Mouse (Mus musculus) frontal cortex, postnatal 36 days (tissue): Measurements from ENCODE around the gene Cx3cr1.
A peak's percentile ranks its signal among the peaks of the same experiment; 100 is the strongest.

Source experiments
- DNase-seq, 2 experiments: peaks; one replicate each; pipeline ENCODE4 v3.0.0; 2022; ENCODE audit warnings: low spot score in 2 of 2

Cx3cr1 gene

DNA sequence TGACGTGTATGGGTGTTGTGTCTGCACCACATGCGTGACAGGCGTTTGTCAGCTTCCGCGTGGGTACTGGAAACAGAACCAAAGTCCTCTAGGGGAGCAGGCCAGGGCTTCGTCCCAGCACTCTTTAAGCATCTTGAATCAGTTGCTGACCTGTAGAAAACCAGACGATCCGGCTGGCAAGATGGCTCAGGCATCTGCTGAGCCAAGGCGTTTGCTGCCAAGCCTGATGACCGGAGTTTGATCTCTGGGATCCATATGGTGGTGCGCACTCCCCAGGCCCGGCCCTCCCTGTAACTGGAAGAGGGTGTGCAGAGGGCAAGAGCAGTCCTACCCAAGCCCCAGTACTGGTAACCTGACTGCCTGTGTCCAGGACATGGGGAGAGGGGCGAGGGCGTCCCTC is 127.8 kb downstream of the Cx3cr1 start:
- DNase-seq, result no peak

DNA sequence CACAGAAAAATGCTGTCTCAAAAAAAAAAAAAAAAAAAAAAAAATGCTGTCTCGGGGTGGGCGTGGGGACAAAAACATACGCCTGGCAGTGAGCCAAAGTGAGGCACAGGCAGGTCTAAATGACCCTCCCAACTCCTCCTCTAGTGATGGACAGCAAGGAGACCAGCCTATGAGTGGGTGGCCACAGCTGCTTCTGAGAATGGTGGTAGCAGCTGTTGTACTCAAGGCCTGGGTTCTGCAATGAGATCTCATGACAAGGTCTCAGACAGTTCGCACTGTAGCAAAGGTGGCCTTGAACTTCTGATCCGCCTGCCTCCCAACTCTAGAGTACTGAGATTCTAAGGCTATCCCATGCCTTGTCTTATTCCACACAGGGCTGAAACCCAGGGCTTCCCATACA is 128.3 kb downstream of the Cx3cr1 start:
- no peak for DNase-seq

DNA sequence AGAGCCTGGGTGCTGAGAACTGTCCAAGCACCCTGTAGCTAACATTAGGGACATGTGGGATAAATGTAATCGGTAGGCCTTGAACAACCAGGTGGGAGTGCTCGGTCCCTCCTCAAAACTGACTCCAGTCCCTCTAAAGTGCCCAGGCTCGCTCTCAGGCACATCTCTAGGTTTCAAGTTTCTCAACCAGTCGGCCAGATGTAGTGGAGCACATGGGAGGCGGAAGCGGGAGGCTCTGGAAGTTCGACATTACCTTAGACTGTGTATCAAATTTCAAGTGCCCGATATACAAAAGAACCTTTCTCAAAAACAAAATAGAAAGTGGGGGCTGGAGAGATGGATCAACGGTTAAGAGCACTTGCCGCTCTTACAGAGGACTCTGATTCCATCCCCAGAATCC is 130.0 kb downstream of the Cx3cr1 start:
- no peak for DNase-seq

DNA sequence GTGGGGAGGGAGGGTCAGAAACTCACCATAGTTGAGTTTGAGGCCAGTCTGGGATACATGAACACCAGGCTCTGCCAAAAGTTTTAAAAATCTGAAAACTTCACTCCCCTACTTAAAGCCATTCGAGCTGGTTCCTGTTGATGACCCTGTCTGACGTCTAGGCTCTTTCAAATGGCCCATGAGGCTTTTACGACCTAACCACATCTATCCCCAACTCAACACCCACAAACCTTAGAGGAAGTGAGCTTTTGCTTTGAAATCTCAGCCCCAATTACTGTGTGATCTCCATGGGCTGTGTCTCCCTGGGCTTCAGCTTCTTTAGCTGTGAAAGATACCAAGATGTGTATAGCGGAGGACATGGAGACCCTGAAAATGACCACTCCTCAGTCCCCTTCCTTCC is 131.2 kb downstream of the Cx3cr1 start:
- DNase-seq, result no peak

DNA sequence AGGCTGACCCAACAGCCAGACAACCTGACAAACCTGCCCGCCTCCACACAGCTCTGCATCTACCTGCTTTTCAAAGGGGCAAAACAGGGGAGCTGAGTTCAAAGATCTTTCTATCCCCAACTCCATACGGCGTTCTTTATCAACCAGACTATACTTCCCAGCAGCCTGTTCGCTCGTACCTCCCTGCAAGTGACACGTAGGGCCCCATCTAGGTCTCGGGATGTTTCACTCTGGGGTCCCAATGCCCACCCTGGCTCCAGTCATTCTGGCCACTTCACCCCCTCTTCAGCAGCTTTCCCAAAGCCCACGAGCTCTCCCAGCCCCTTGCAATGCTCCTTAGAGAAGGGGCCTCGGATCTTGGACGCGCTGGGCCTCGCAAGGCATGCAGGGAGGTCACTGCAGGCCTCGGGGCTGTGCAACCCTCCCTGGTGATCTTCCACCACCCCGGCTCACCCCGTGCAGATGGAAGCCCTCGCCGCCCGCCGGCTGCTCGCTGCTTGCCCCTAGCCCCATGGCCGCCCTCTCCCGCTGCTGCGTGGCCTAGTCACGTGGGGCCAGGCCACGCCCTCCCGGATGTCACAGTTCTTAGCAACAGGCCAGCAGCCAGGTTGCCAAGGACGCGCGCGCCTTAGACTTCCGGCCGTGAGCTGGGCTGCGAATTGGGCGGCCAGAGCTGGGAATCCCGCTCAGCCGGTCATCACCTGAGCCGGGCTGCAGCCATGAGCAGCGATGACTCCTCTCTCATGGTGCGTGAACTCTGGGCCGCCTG is 132.5 kb downstream of the Cx3cr1 start, which contains the start of the genes Gorasp1 and Ttc21a:
Gorasp1 (minus strand) TSS at position 561 of the 769 bp plus-strand sequence.
Ttc21a (plus strand) TSS at position 602 of the 769 bp plus-strand sequence.
- peak; percentile 87 to 93 for DNase-seq

DNA sequence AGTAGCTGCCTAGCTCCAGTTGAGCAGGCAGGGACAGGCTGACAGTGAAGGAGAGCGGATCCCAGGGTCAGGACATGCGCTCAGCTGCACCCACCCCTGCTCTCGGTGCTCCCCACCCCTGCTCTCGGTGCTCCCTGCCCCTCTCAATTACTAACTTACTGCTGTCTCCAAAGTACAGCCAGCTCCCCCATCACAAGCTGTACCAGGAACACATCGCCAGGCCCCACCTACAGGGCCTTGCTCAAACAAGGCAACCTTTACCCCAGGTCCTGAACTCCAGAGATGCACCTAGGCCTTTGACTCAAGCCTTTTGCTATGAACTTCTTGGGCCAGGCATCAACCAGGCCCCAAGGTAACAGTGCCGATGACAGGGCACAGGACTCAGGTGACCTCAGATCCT is 136.0 kb downstream of the Cx3cr1 start:
- no peak for DNase-seq

GRCm38 (mm10) chr9:119932358-119932757 is 137.3 kb downstream of the Cx3cr1 start:
- no peak for DNase-seq

- DNase-seq, result no peak
Measured at GRCm38 (mm10) chr9:119926497-119926896, 143.2 kb downstream of the Cx3cr1 start.

GRCm38 (mm10) chr9:119925729-119926128 is 143.9 kb downstream of the Cx3cr1 start:
- DNase-seq, result no peak

DNA sequence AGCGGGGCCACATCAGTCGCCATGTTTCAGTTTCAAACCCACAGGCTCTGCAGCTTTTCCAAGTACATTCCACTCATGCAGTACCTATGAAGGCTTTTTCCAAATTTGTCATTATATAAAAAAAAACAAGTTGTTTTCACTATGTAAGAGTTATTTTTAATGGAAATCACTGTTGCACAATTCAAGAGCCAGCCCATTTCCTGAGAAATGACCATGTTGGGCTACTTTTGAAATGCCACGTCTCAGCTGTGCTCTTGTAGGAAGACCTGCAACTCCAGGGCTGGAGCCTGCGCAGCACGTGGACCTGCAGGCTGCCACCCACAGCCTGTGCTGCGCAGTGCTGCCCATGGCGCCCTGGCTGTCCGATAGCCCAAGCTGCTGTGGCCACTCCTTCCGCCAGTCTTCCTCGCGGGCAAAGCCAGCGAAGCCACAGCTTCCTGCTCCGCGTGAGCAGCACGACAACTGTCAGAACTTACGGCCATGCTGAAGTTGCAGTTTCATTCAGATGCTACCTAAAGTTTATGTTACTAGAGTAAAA is 144.5 kb downstream of the Cx3cr1 start:
- no peak for DNase-seq

- DNase-seq, result no peak
Measured at GRCm38 (mm10) chr9:119923462-119923861, 146.2 kb downstream of the Cx3cr1 start.

- DNase-seq, result no peak
Measured at GRCm38 (mm10) chr9:119919858-119920257, 149.8 kb downstream of the Cx3cr1 start.

GRCm38 (mm10) chr9:119913087-119913838 is 156.4 kb downstream of the Cx3cr1 start:
- DNase-seq, result no peak

DNA sequence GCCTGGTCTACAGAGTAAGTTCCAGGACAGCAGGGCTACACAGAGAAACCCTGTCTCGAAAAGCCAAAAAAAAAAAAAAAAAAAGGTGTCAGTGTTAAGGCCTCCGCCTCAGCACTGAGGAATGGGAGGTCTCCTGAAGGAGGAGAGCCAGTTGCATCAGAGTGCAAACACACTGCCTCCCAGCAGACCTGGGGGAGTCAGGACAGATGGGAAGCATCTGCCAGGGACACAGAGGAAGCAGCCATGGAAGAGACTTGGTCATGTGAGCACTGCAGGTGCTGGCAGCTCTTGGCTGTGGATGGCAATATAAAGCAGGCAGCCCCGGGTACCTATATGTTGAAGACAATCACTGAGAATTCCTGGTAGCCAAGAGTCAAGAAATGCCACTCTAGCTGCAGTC is 159.7 kb downstream of the Cx3cr1 start:
- peak in 1 of 2 experiments; percentile 35 for DNase-seq

DNA sequence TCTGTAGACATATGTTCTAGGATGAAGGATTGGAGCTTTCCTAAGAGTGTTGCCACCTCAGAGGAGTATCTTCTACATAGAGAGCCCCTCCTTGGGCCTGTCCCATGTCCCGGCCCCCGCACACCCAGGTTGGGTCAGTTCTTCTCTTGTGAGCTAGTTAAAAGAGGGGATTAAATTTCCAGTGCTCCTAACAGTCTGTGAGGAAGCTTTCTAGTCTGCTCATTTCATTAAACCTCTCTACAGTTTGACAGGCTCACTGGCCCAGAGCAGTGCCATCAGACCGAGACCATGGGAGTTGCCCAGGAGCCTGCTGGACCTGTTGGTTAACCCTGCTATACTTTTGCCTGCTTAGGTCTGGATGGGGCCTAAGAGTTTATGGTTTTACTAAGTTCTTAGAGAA is 161.0 kb downstream of the Cx3cr1 start:
- no peak for DNase-seq

GRCm38 (mm10) chr9:119902410-119903151 is 167.1 kb downstream of the Cx3cr1 start:
- no peak for DNase-seq

DNA sequence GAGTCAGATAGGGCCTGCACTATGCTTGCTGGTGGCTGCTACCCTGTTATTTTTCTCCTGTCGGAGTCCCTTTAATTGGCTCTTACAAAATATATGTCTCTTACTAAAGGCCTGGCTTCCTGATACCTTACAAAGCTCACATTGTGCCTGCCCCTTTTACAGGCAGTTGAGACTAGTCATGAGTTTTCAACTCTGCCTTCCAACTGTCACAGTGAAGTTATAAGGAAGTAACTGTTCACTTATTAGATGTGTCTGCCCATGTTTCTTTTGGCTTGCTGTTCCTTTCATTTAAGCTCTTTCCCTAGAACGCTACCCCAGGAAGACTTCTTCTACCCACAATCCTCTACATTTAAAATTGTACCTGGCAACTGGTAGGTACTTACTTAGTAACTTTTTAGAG is 170.2 kb downstream of the Cx3cr1 start:
- DNase-seq, result no peak

DNA sequence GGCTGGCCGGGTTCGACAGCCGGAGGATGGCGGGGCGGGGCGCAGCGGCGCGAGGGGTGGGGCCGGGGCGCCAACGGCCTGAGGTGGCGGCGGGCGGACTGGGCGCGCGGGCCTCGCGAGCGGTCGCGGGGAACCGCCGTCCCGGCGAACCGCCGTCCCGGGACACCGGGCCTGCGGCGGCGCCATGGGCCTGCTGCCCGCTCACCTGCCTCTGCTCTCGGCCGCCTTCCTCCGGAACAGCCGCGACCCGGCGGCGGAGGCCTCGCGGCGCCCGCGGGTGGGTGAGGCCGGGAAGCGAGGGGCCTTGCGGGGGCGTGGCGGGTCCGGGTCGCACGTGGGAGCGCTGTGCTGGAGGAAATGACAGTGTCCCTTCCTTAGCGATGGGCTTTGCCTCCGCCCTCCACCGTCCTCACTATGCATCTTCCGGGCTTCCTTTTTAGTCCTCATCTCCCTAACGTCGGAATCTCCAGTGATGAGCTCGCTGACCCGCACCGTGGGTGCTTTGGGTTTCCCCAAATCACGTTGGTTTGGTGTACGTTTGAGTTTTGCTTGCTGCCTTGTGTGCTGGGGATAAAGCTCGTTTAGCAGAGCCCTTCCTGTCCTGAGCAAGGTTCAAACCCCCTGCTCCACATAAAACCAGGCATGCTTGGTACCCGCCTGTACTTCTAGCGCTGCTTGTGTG is 174.5 kb downstream of the Cx3cr1 start:
- peak in 1 of 2 experiments; percentile 37 for DNase-seq

GRCm38 (mm10) chr9:119894339-119895009 is 175.2 kb downstream of the Cx3cr1 start, which contains the start of gene Wdr48:
Gene Wdr48 (plus strand): TSS chr9:119894878.
- DNase-seq, result peak; percentile 97 to 98

DNA sequence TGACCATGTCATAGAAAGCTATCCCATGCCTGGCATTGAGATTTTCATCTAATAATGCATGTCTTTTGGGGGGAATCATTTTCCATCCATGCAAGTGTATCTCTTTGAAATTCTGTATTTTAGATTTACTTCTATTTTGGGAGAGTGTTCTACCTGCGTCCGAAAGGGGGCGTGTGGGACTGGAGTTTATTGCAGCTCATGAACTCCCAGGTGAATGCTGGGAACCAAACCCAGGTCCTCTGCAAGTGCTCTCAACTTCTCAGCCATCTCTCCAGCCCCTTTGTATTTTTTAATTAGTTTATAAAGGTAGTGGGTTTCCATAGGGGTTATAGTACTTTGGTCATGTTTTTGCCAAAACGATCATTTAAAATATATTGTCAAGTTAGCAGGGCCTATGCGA is 175.8 kb downstream of the Cx3cr1 start:
- no peak for DNase-seq

DNA sequence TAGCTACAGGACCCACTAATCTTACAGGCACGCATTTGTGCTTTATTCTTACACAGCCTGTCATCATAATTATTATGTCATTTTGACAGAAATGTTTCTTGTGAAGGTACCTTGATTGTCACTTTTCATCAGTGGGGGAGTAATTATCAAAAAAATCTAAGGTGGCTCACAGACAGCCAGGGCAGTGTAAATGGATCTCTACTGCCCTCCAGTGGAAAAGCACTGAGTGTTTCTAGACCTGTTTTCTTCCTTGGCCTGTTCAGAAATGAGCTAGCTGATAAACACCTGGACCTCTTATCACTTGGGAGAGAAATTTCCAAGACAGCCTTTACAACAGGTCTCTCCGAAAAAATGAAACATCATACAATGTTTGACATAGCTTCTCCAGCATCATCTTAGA is 179.0 kb downstream of the Cx3cr1 start:
- DNase-seq, result peak in 1 of 2 experiments; percentile 49
